Mouse (Mus musculus) kidney, adult 2 months (tissue): ENCODE data around the gene OR5BS1P.

Experiments used
- CTCF ChIP-seq: fragments of 200-500 bp; conservative IDR thresholded peaks from 2 replicates; pipeline ENCODE4 v1.5.1; 2011; ENCODE audit warnings: low read depth, mild to moderate bottlenecking, control low read depth, low read length, moderate library complexity, mixed read lengths; ENCODE audit not compliant: insufficient read depth, insufficient read length
- POLR2A ChIP-seq: fragments of 200-500 bp; IDR thresholded peaks from one replicate; pipeline ENCODE4 v1.6.1; 2011; ENCODE audit warnings: low read depth, low read length, control low read depth

GRCm38 (mm10) chr15:98511386-98511928 is 41.8 kb downstream of the OR5BS1P start:
- TF ChIP-seq CTCF (no peak), POLR2A (no peak)
